Mouse (Mus musculus): ENCODE data around the gene Gm904.
"Not testable (repeated sequence)": the region's sequence is repeated elsewhere in the genome, so short reads cannot be mapped to it uniquely, and the experiment has no call there.

The Gm904 gene

DNA sequence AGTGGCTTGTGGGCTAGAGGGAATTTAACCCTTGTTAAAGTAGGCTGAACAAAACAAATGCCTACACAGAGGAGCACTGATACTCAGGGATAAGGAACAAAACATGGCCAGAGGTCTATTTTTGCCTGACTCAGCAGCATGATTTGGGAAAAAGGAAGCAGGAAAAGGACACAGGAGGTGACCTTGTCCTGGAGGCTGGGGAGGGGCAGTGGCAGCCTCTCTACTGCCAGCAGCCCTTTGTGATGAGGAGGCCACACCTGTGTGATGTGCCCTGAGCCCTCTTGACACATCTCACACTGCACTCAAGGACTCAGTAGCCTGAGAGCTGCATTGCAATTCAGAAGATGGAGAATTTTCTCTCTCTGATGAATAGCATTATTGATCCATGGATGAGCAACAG lies at the start of gene Gm904:
Gene Gm904, plus strand, starts transcription at position 301 of the 400 bp plus-strand sequence.
- not testable (repeated sequence) for DNase-seq (ENCODE audit: extremely low read depth, insufficient read length, low spot score)

DNA sequence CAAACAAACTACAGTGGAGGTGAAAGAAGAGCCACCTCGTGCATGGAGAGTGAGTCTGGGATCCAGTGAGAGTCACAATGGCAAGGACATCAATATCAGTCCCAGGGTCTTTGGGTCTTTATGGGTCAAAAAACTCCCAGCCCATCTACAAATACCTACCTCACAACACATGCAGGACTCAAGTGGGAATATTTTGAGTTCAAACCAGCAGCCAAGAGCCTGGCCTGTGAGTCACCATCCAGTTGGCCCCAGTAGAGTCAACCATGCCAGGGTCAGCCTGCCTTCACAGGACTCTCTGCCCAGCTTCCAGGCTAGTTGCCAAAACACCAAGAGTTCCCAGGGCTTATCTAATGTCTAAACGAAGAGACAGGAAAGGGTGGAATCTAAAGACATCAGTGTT lies 5.7 kb downstream of the Gm904 start:
- peak; percentile 0 for DNase-seq (ENCODE audit: extremely low read depth, insufficient read length, low spot score)

Data from 3134 (cell line).